Mouse (Mus musculus) thymus, postnatal 14 days (tissue): ENCODE results near the gene Ucp2.

Experiments
- DNase-seq: peaks from one replicate; pipeline ENCODE4 v3.0.0; 2021

Gene Ucp2

GRCm38 (mm10) chr7:100504740-100505487 lies 11.8 kb downstream of the Ucp2 start:
- no peak for DNase-seq

GRCm38 (mm10) chr7:100506494-100506893 lies 13.4 kb downstream of the Ucp2 start:
- no peak for DNase-seq

GRCm38 (mm10) chr7:100508670-100509069 lies 15.5 kb downstream of the Ucp2 start:
- no peak for DNase-seq

GRCm38 (mm10) chr7:100511602-100512001 lies 18.5 kb downstream of the Ucp2 start:
- DNase-seq: no peak

- DNase-seq: no peak
Observed at GRCm38 (mm10) chr7:100514573-100514972, 21.4 kb downstream of the Ucp2 start, which contains the start of gene Dnajb13. Dnajb13 (minus strand) TSS chr7:100514960.

GRCm38 (mm10) chr7:100520204-100520603 lies 27.1 kb downstream of the Ucp2 start:
- no peak for DNase-seq

- peak; percentile 81 for DNase-seq
Observed at GRCm38 (mm10) chr7:100520663-100521285, 27.6 kb downstream of the Ucp2 start.

GRCm38 (mm10) chr7:100522222-100522621 lies 29.1 kb downstream of the Ucp2 start:
- no peak for DNase-seq

GRCm38 (mm10) chr7:100524669-100525068 lies 31.5 kb downstream of the Ucp2 start:
- DNase-seq: no peak

- no peak for DNase-seq
Observed at GRCm38 (mm10) chr7:100530766-100531165, 37.6 kb downstream of the Ucp2 start.

- no peak for DNase-seq
Observed at GRCm38 (mm10) chr7:100533503-100533902, 40.4 kb downstream of the Ucp2 start.

GRCm38 (mm10) chr7:100534216-100534615 lies 41.1 kb downstream of the Ucp2 start:
- DNase-seq: no peak

- no peak for DNase-seq
Observed at GRCm38 (mm10) chr7:100535831-100536230, 42.7 kb downstream of the Ucp2 start.

- peak; percentile 90 for DNase-seq
Observed at GRCm38 (mm10) chr7:100536804-100537518, 43.8 kb downstream of the Ucp2 start, which contains the start of gene Coa4. Coa4 (plus strand) TSS chr7:100537071.

GRCm38 (mm10) chr7:100537519-100537902 lies 44.4 kb downstream of the Ucp2 start:
- no peak for DNase-seq

- no peak for DNase-seq
Observed at GRCm38 (mm10) chr7:100539516-100539915, 46.4 kb downstream of the Ucp2 start.

GRCm38 (mm10) chr7:100544437-100544836 lies 51.3 kb downstream of the Ucp2 start:
- no peak for DNase-seq

GRCm38 (mm10) chr7:100547631-100548030 lies 54.5 kb downstream of the Ucp2 start:
- no peak for DNase-seq

GRCm38 (mm10) chr7:100549796-100550195 lies 56.7 kb downstream of the Ucp2 start:
- no peak for DNase-seq

GRCm38 (mm10) chr7:100550338-100551007 lies 57.3 kb downstream of the Ucp2 start:
- DNase-seq: no peak
